Mouse (Mus musculus) E14TG2a.4 (cell line): ENCODE data around the gene Rmi1.

Source experiments
- CTCF ChIP-seq: conservative IDR thresholded peaks from 2 replicates; pipeline ENCODE4 v1.5.1; 2014; ENCODE audit warnings: low read length
- NANOG ChIP-seq: IDR thresholded peaks from 2 replicates; pipeline ENCODE4 v1.6.1; 2014; ENCODE audit warnings: borderline replicate concordance, low read length, mixed read lengths

GRCm38 (mm10) chr13:58443326-58443725 lies 41.3 kb downstream of the Rmi1 start:
- TF ChIP-seq CTCF (no peak), NANOG (no peak)
